Mouse (Mus musculus) kidney, adult 2 months (tissue): ENCODE measurements around the gene Nrip1.

Source experiments
- CTCF ChIP-seq: fragments of 200-500 bp; conservative IDR thresholded peaks from 2 replicates; pipeline ENCODE4 v1.5.1; 2011; ENCODE audit warnings: low read depth, mild to moderate bottlenecking, control low read depth, low read length, moderate library complexity, mixed read lengths; ENCODE audit not compliant: insufficient read depth, insufficient read length
- POLR2A ChIP-seq: fragments of 200-500 bp; IDR thresholded peaks from one replicate; pipeline ENCODE4 v1.6.1; 2011; ENCODE audit warnings: low read depth, low read length, control low read depth

DNA sequence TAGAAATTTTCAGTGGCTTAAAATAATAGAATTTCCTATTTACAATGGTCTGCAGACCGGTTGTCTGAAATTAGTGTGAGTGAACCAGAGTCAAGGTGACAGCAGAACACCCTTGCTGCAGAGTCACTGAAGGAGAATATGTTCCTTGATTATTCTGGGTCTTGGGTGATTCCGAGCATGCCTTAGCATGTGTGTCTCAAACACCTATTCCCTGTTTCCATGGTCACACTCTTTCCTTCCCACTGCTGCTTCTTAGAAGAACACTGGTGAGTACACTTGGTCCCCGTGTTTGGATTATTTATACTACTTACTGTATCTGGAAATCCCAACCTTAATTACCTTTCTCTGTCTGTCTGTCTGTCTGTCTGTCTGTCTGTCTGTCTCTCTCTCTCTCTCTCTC lies 97.4 kb downstream of the Nrip1 start:
- TF ChIP-seq CTCF, result no peak
- TF ChIP-seq POLR2A, result no peak
